Mouse (Mus musculus) gastrocnemius, postnatal 4 days (tissue): ENCODE measurements around the gene Fbln5. TPM values are rescaled to one million over a fixed set of nuclear protein-coding genes. Genes with fewer than 3 reads are reported as not detected.

Experiments used
- DNase-seq, 2 experiments: peaks; one replicate each; pipeline ENCODE4 v3.0.0; 2021 to 2022; ENCODE audit warnings: low spot score in 2 of 2, mixed read lengths in 2 of 2
- total RNA-seq, 2 experiments: library from RNA; stranded (reverse); gene quantifications; 2 replicates each; pipeline ENCODE4 v1.2.3; 2021

Fbln5 gene
- total RNA-seq, 2 experiments from 2014 or later = 94.9 to 100 TPM

- no peak for DNase-seq
These were observed 54.0 kb downstream of the Fbln5 start for GRCm38 (mm10) chr12:101764870-101765269.

DNA sequence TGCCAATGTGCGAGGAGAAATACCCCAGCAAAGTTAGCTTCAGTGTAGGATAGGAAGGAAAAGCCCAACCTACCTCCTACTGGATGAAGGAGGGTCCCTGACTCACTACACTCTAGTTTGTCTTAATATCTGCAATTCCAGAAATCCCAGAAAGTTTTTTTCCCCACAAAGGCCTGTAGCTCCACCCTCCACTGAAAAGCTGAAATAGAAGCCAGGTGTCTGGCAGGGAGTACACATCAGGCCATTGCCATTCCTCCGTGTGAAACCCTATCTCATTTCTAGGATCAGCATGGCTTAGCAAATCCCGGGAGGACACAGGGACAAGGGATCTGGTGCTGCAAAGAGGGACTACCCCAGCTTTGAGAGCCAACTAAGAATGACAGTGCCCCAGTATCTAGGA lies 55.8 kb downstream of the Fbln5 start:
- no peak for DNase-seq

DNA sequence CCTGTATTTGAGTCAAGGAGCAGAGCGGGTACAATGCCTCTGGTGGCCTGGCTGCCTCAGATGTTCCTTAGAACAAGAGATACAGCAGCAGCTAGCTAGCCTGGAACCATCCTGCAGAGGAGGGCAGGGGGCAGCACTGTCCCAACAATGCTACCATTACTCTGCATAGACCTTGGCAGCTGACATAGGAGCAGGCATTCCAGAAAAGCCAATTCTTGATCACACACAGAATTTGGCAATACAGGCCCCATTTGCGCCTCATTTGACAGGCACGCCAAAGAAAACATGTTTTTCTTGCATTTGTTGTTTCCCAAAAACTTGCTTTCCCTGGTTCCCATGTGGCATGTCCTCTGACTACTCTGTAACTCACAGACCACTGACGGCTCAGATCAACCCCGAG lies 56.8 kb downstream of the Fbln5 start:
- DNase-seq = no peak

DNA sequence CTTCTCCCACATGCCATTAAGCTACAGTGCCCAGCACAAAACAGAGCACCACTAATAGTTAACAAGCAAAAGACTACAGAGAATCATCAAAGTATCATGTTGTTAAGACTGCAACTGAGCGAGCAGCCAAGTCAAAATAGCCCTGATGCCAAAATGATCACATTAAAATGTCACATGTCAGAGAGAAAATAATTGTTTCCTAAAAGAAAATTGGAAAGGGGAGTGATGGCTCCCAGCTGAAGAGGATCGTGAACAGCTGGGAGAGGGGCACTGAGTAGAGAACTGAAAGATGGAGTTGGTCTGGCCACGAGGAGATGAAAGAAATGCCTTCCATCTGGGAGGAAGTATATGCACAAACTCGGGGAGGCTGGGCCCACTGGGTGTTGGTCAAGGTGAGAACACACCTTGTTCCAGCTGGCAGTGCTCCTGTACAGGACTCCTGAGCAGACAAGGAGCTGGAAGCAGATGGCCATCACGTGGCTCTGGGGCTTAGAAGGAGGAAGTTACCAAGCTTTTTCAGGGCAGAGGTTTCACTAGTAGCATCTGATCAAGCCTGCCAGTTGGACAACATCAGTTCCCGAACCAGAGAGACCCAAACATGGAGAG lies 59.3 kb downstream of the Fbln5 start:
- no peak for DNase-seq

DNA sequence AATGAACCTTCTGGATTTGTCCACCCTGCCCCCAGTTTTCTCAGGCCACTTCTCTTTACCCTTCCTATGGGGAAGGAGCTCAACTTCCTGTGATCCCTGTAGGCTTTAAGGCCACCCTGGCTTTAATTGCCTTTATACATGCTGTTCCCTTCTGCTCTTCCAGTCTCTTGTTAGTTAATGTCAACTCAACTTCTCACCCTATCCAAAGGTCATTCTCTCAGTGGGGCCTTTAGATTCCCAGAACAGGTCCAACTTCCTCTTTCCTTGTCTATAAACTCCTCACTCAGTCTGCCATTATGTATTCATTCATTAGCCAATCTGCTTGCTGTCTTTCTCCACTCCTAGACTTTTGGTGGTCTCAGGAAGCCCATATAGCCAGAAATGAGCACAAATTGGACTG lies 60.2 kb downstream of the Fbln5 start:
- DNase-seq = no peak

DNA sequence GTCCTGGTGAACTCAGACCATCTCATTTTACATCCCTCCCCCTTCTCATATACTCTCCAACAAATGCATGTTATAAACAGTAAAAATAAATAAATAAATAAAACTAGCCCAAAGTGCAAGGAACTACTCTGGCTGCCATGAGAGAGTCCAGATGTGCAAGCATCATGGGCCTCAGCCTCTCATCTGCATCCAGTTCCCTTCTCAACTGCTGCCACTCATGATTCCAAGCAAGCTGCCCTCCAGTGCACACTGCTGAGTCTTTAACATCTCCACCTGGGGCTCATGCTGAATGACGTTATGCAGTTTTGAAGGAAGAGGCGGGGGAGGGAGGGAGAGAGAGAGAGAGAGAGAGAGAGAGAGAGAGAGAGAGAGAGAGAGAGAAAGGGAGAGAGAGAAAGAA lies 76.5 kb downstream of the Fbln5 start:
- DNase-seq = no peak

DNA sequence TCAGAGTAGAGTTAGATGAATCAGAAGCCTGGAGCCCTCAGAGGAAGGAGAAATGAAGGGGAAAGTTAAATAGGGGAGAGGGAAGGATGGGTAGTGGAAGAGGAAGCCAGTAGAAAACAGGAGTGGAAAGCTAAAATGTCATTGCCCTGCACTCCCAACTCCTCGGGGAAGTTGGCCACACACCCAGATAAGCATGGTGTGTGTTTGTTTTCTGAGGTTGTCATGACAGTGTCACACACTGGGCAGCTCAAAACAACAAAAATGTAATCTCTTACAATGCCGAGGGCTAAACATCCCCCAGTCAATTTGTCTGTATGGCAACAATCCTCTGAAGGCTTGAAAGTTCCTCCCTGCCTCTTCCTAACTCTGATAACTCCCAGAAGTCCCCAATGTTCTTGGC lies 78.4 kb downstream of the Fbln5 start:
- no peak for DNase-seq

DNA sequence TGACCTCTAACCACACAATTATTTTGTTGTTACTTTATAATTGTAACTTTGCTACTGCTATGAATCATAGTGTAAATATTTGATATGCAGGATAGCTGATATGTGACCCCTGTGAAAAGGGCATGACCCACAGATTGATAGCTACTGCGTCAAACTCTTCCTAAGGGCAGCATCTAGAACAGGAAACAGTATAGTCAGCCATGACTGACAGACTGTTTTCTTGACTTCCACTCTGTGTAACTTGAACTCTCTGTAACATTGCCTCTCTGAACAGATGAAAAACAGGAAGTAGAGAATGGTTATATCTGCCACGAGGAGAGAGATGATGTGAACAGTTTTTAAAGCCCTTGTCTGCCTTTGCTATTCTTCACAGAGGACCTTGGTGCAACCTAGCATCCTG lies 78.8 kb downstream of the Fbln5 start:
- no peak for DNase-seq

- no peak for DNase-seq
These were observed 100.1 kb downstream of the Fbln5 start for GRCm38 (mm10) chr12:101718755-101719150.

- DNase-seq = peak; percentile 23 to 46
These were observed 100.7 kb downstream of the Fbln5 start, which contains the start of gene Tc2n for GRCm38 (mm10) chr12:101718054-101718754. TSS of gene Tc2n (minus strand) at chr12:101718523.

DNA sequence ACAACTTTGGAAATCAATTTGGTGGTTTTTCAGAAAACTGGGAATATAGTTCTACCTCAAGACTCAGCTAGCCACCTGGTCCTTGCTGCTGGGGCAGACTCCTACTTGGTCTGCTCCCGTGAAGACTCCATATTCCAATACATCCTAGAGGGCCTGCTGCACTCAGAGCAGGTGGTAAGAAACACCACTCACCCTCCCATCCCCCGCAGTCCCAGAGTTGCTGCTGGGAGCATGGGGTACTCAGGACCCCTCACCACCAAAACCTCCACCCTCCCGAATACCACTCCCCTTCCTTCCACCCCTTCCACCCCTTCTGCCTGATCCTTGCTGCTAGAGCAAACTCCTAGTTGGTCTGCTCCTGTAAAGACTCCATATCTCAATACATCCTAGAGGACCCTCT lies 119.7 kb downstream of the Fbln5 start:
- no peak for DNase-seq

Other genes starting within 250 kb of the Fbln5 start
- gene Tc2n, start 100.5 kb downstream of the Fbln5 start, total RNA-seq = under 1 TPM; 0.44 to 0.81 TPM
- 10 to 100 TPM; 29.4 to 31.4 TPM for gene Trip11, start 94.2 kb upstream of the Fbln5 start, total RNA-seq
- gene Atxn3, start 139.2 kb upstream of the Fbln5 start, total RNA-seq = 1 to 10 TPM; 7.0 to 7.6 TPM
- 10 to 100 TPM; 16.2 to 19.1 TPM for gene Cpsf2, start 156.9 kb upstream of the Fbln5 start, total RNA-seq